Mouse (Mus musculus): ENCODE measurements around the gene Cul3. TPM values are rescaled to one million over a fixed set of nuclear protein-coding genes. Genes with fewer than 3 reads are reported as not detected.

Gene Cul3
- total RNA-seq, 2 experiments from 2014 or later = 123 to 138 TPM

Other genes with a start within 250 kb of the Cul3 start
- gene Fam124b, start 122.0 kb downstream of the Cul3 start, total RNA-seq (2021) = 1 to 10 TPM; 1.0 to 1.4 TPM
- gene Gm45261, start 121.0 kb upstream of the Cul3 start, total RNA-seq (2021) = not detected